Mouse (Mus musculus) heart, adult 8-10 months (tissue): ENCODE measurements around the gene Olfr716. TPM values are rescaled to one million over a fixed set of nuclear protein-coding genes. Genes with fewer than 3 reads are reported as not detected.
"Not testable (repeated sequence)": the region's sequence is repeated elsewhere in the genome, so short reads cannot be mapped to it uniquely, and the experiment has no call there.

Experiments
- DNase-seq: peaks from one replicate; pipeline ENCODE4 v3.0.0; 2022; ENCODE audit warnings: low spot score
- total RNA-seq, 4 experiments: library from RNA; stranded (reverse); gene quantifications; 2 replicates each; pipeline ENCODE4 v1.2.4; 2022

Olfr716 gene
- total RNA-seq, result not detected

- DNase-seq, result not testable (repeated sequence)
These were observed at the start of gene Olfr716 for GRCm38 (mm10) chr7:107138027-107138426. Gene Olfr716 (plus strand): TSS chr7:107138327.

- no peak for DNase-seq
These were observed 45.2 kb upstream of the Olfr716 start, which contains the start of gene Olfr17 for GRCm38 (mm10) chr7:107092920-107093319. Gene Olfr17 (plus strand): TSS chr7:107093220.

DNA sequence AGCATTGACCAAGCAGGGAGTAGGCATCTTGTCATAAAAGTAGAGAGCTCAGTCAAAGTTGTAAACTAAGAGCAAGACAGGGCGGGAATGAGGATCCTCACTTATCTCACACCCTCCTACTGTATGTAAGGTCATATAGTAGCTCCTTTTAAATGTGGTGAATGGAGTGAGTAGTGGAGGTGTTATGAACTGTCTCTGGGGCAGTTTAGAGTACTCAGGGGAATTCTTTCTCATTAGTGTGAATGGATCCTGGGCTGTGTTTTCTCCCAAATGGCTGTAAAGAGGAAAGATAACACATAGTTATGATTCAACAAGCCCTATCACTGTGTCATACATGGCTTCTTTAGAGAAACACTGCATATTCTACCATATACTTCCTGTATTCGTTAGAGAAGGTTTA lies 27.9 kb upstream of the Olfr716 start, which contains the start of gene Olfr715b:
TSS of gene Olfr715b (minus strand) at position 101 of the 400 bp plus-strand sequence.
- not testable (repeated sequence) for DNase-seq

DNA sequence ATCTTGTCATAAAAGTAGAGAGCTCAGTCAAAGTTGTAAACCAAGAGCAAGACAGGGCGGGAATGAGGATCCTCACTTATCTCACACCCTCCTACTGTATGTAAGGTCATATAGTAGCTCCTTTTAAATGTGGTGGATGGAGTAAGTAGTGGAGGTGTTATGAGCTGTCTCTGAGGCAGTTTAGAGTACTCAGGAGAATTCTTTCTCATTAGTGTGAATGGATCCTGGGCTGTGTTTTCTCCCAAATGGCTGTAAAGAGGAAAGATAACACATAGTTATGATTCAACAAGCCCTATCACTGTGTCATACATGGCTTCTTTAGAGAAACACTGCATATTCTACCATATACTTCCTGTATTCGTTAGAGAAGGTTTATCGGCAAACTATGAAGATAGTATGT lies 7.1 kb upstream of the Olfr716 start, which contains the start of gene Olfr715:
TSS of gene Olfr715 (minus strand) at position 101 of the 400 bp plus-strand sequence.
- DNase-seq, result not testable (repeated sequence)

- DNase-seq, result no peak
These were observed 28.6 kb downstream of the Olfr716 start, which contains the start of gene Nlrp14 for GRCm38 (mm10) chr7:107166690-107167089. Gene Nlrp14 (plus strand): TSS chr7:107166990.

GRCm38 (mm10) chr7:107180406-107180805 lies 42.3 kb downstream of the Olfr716 start:
- no peak for DNase-seq

Other genes with a start within 250 kb of the Olfr716 start
- gene Olfr707, start 237.1 kb upstream of the Olfr716 start, total RNA-seq, result not detected
- not detected for gene Olfr1532-ps1, start 230.3 kb upstream of the Olfr716 start, total RNA-seq
- gene Olfr709-ps1, start 206.1 kb upstream of the Olfr716 start, total RNA-seq, result not detected
- gene Olfr710, start 190.0 kb upstream of the Olfr716 start, total RNA-seq, result not detected
- gene Olfr6, start 174.4 kb upstream of the Olfr716 start, total RNA-seq, result not detected
- gene Olfr711, start 162.9 kb upstream of the Olfr716 start, total RNA-seq, result not detected
- not detected for gene Olfr2, start 132.3 kb upstream of the Olfr716 start, total RNA-seq
- gene Olfr713, start 107.2 kb upstream of the Olfr716 start, total RNA-seq, result not detected
- gene Olfr714, start 67.3 kb upstream of the Olfr716 start, total RNA-seq, result not detected
- gene Olfr17, start 45.1 kb upstream of the Olfr716 start, total RNA-seq, result not detected
- not detected for gene Olfr715b, start 28.0 kb upstream of the Olfr716 start, total RNA-seq
- not detected for gene Olfr715, start 7.2 kb upstream of the Olfr716 start, total RNA-seq
- gene Nlrp14, start 28.7 kb downstream of the Olfr716 start, total RNA-seq, result not detected
- gene Rbmxl2, start 71.1 kb downstream of the Olfr716 start, total RNA-seq, result not detected
- gene Syt9, start 232.4 kb downstream of the Olfr716 start, total RNA-seq, result under 1 TPM in 3 of 4 experiments, not detected in 1; 0.08 to 0.35 (median 0.09) TPM